Mouse (Mus musculus): ENCODE measurements around the gene Limch1. TPM values are rescaled to one million over a fixed set of nuclear protein-coding genes. Genes with fewer than 3 reads are reported as not detected.

Limch1 gene
- total RNA-seq, 2 experiments from 2014 or later, result 210 to 274 TPM

DNA sequence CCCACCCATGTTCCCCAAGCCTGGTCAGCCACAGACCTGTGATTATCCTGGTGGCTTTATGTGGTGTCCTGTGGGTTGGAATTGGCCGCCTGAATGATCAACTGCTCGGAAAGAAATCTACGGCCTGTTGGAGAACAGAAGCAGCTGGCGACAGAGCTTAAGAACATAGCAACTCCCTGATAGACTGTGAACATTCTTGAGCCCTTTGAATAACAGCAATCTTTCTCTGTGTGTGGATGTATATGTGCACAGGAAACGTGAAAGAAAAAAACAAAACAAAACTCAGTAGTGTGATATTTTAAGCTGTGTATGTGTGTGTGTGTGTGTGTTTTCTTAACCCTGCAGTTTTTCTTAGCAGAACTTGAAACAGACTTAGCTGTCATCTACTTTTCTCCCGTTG lies 159.2 kb downstream of the Limch1 start:
- DNase-seq (ENCODE audit: low spot score), result no peak
- intact Hi-C loops (cut with DNase I), result no loop called here

- DNase-seq (ENCODE audit: low spot score), result no peak
- intact Hi-C loops (cut with DNase I), result no loop called here
Measured at GRCm38 (mm10) chr5:66908883-66909282, 163.3 kb downstream of the Limch1 start.

GRCm38 (mm10) chr5:66909962-66910361 lies 164.3 kb downstream of the Limch1 start:
- DNase-seq (ENCODE audit: low spot score), result no peak
- intact Hi-C loops (cut with DNase I), result no loop called here

GRCm38 (mm10) chr5:66910610-66911009 lies 165.0 kb downstream of the Limch1 start:
- intact Hi-C loops (cut with DNase I), result no loop called here
- DNase-seq (ENCODE audit: low spot score), result no peak

DNA sequence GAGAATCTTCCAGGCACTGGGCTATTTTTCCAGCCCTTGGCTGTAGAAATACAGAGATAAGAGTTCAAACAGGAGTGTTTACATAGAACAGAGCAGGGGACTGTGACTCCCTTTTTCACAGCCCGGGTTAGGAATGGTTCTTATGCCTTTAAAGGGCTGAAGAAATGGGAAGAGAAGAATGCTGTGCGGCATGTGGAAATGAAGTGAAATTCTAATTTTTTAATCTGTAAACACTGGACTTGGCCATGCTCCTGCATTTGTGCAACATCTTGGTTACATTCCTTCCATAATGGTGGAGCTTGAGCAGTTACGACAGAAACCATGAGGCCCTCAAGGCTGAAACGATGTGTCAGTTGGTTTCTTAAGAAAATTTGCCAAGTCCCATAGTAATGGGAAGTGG lies 165.4 kb downstream of the Limch1 start:
- intact Hi-C loops (cut with DNase I), result no loop called here
- DNase-seq (ENCODE audit: low spot score), result no peak

GRCm38 (mm10) chr5:66913791-66914190 lies 168.2 kb downstream of the Limch1 start:
- DNase-seq (ENCODE audit: low spot score), result no peak

GRCm38 (mm10) chr5:66917353-66918315 lies 172.0 kb downstream of the Limch1 start:
- intact Hi-C loops (cut with DNase I), result loop anchor here (5.0 kb wide), 1 partner anchor 205 kb away; no protein-coding TSS in a partner anchor
- DNase-seq (ENCODE audit: low spot score), result no peak

More at GRCm38 (mm10) chr5:66913791-66914190, 168.2 kb downstream of the Limch1 start:
- intact Hi-C loops (cut with DNase I), result no loop called here

- DNase-seq (ENCODE audit: low spot score), result no peak
- intact Hi-C loops (cut with DNase I), result loop anchor here (5.0 kb wide), 1 partner anchor 206 kb away; no protein-coding TSS in a partner anchor
Measured at GRCm38 (mm10) chr5:66918316-66919305, 173.0 kb downstream of the Limch1 start.

DNA sequence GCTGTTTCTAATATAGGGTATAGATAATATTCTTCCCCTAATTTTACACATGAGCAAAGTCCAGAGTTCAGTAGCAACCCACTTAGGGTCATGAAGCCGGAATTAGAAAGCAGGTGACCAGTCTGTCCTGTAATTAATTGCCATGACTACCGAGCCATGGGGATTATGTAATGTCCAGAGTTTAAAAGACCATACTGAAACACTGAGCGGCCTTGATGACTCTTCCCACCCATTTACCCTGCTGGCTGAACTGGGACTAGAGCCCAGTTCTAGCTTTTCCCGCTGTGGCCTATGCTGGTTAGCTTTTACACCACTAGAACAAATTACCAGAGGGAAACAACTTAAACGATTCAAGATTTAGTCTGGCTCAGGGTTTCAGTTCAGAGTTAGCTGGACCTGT lies 177.0 kb downstream of the Limch1 start:
- no peak for DNase-seq (ENCODE audit: low spot score)
- intact Hi-C loops (cut with DNase I), result no loop called here

GRCm38 (mm10) chr5:66929291-66929690 lies 183.7 kb downstream of the Limch1 start:
- DNase-seq (ENCODE audit: low spot score), result no peak
- intact Hi-C loops (cut with DNase I), result no loop called here

DNA sequence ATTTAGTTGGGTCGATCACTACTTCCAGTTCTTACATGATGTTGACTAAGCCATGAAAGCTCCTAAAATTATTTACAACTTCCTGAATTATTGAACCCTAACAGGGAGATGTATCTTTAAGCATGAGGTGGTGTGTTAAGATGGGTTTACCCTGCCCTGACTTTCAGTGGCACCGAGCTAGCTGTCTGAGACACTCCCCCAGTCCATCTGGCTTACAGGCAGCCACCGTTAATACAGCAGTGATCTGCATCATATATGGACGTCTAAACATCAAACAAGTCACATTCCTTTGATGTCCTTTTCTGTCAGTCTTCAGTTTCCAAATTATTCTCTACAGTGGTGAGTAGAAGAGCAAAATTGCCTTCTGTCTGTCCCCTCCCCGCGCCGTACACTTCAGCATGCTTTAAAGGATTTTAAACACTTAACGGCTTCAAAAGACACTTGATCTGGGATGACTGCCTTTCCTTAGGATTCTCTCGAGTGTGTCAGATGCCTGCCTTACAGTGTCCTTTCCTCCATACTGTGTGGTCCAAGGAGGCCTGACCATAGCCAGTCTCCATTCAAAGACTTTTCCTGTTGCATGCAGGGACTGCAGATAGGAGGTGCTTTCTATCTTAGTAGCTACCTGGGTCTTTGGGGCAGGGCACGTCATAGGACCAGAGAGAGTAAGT lies 187.6 kb downstream of the Limch1 start:
- no peak for DNase-seq (ENCODE audit: low spot score)
- intact Hi-C loops (cut with DNase I), result no loop called here

DNA sequence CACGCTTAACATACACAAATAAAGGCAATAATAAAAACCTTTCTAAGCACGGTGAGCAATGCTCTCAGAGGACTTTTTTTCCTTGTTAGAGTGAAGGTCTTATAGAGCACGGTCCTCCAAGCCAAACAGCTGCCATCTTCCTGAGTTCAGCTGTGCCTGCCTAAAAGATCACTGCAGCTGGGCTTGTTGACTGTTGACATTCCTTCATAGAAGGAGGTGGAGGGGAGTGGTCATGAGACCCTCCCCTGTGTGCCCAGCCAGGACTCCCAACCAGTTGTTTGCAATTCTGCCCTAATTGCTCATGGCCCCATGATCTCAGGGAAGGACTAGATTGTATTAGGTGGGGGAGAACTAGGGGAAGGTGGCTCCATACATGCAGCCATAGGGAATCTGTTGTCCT lies 189.0 kb downstream of the Limch1 start:
- intact Hi-C loops (cut with DNase I), result no loop called here

DNA sequence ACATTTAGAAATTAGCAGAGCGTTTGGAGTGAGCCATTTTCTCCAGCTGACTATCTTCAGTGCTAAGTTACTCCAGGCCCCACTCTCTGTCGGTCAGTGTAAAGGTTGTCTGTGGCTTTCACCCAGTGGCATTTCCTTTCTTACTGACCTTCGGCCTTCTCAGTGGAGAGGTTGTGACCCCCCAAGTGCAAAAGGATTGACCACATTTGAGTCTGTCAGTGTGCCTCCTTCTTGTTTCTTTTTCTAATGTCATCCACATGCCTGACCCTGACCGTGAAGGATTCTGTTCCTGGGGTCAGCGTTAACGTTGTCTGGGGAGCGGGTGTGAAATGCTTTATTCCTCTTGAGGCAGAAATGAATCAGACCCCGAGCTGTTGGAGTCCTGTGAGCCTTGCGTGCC lies 191.7 kb downstream of the Limch1 start:
- intact Hi-C loops (cut with DNase I), result no loop called here
- DNase-seq (ENCODE audit: low spot score), result no peak

More for the DNA sequence above, 189.0 kb downstream of the Limch1 start:
- no peak for DNase-seq (ENCODE audit: low spot score)

DNA sequence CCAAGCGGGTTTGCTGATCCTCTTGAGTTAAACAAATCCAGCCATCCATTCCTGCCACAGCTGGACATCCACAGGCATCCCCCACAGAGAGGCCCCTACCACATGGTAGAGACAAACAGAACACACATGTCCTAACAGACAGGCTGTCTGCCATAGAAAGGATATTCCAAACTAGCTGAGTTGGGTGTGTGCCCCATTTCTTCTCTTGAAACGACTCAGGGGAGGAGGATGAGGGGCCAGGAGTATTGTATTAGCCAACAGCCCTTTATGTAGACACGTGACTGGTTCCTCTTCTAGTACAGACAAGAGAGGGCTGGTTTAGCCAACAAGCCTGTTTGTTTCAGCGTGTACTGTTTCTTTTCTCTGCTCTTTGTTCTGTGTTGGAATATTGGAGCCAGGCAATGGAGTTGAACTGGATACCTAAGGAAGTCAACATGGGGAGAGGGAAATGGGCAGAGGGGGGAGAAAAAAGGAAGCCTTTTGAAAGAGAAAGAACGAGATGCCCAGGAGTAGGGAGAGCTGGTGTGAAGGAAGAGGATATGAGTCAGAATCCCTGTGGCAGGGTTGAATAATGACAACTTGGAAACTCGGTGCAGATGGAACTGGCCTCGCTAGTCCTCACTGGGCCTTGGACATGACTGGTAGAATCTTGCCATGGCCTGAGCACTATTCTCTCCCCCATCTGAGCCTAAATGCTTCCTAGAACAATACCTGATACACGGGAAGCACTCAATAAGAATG lies 196.3 kb downstream of the Limch1 start:
- no peak for DNase-seq (ENCODE audit: low spot score)
- intact Hi-C loops (cut with DNase I), result loop anchor here (5.0 kb wide), 2 partner anchors 45 to 195 kb away; partner anchors contain the start of gene Limch1

GRCm38 (mm10) chr5:66942922-66943321 lies 197.3 kb downstream of the Limch1 start:
- intact Hi-C loops (cut with DNase I), result loop anchor here (5.0 kb wide), 2 partner anchors 46 to 196 kb away; partner anchors contain the start of gene Limch1
- no peak for DNase-seq (ENCODE audit: low spot score)

GRCm38 (mm10) chr5:66943521-66943920 lies 197.9 kb downstream of the Limch1 start:
- intact Hi-C loops (cut with DNase I), result loop anchor here (5.0 kb wide), 2 partner anchors 46 to 196 kb away; partner anchors contain the start of gene Limch1

DNA sequence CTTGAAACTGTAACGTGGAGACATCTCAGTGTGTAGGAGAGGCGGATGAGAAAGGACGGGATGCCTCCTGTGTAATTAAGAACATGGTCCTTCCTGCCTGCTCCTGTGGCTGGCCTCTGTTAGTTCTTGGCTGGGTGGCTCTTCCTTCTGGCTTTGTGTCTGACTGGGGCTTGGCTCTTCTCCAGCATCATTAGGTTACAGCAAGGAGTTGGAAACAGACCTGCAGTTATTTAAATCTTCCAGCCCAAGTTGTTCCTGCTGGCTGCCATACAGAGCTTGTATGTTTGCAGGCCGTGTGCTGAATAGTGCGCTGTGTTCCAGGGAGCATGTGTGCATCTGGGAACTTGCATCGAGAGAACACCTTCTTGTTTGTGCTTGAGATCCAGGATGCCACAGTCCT lies 202.3 kb downstream of the Limch1 start:
- intact Hi-C loops (cut with DNase I), result no loop called here

More at GRCm38 (mm10) chr5:66943521-66943920, 197.9 kb downstream of the Limch1 start:
- no peak for DNase-seq (ENCODE audit: low spot score)

GRCm38 (mm10) chr5:66949098-66949692 lies 203.6 kb downstream of the Limch1 start:
- intact Hi-C loops (cut with DNase I), result no loop called here

More for the DNA sequence above, 202.3 kb downstream of the Limch1 start:
- peak; percentile 44 for DNase-seq (ENCODE audit: low spot score)

More at GRCm38 (mm10) chr5:66949098-66949692, 203.6 kb downstream of the Limch1 start:
- no peak for DNase-seq (ENCODE audit: low spot score)
